Mouse (Mus musculus): Measurements from ENCODE around the gene Fcgr4. TPM values are rescaled to one million over a fixed set of nuclear protein-coding genes. Genes with fewer than 3 reads are reported as not detected.
"Not testable (repeated sequence)": the region's sequence is repeated elsewhere in the genome, so short reads cannot be mapped to it uniquely, and the experiment has no call there.

Fcgr4 gene
- total RNA-seq (2021) = not detected

DNA sequence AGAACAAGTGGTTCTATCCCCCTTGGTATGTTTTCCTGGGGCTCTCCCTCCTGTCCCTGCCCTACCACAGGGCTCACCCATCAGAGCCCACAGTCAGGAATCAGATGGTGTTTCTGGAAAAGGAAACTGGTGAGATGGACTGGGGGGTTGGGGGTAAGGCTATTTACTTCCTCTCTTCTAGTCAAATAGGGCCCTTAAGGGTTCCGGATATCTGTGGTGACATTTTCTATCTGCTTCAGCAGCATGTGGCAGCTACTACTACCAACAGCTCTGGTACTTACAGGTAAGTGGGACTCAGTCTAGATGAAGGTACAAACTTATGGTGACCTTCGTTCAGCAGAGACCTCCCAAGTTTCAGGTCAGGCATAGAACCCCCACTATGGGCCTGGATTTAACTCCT, at the start of gene Fcgr4:
Gene Fcgr4, plus strand, starts transcription at position 184 of the 400 bp plus-strand sequence.
- intact Hi-C loops (cut with DNase I) = no loop called here

DNA sequence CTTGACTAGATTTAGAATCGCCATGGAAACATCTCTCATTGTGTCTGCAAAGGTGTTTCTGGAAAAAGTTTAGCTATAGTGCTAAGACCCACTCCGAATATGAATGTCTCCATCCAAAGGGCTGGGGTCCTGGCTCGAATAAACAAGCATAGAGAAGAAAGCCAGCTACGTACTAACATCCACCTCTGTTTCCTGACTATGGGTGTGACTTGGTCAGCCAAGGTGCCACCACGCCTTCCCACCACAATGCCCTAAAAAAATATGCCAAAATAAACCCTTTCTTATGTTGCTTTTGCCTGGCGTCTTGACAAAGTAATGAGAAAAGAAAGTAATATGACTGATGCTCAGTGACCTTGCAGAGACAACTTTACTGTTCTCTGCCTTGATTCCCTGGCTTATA, 46.2 kb upstream of the Fcgr4 start:
- intact Hi-C loops (cut with DNase I) = no loop called here
- no peak for DNase-seq (ENCODE audit: low spot score in 2 of 2)

More for the DNA sequence above, at the start of gene Fcgr4:
- DNase-seq (ENCODE audit: low spot score in 2 of 2) = no peak

DNA sequence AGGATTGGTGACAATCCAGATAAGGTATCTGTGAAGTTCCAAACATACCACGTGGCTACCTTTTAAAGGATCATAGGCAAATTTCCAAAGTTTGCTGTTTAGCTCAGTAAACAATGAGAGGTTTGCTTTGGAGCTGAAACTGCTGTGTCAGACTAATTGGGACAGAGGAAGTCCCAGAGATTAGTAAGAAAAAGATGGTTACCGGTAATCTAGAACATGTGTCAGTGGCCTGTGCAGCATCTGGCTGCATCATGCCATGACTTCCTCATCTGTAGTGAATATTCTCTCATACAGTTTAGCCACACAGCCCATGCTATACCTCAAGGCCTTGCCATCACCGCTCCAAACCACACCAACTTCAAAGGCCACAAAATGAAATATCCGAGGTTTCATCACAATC, 45.8 kb upstream of the Fcgr4 start:
- intact Hi-C loops (cut with DNase I) = no loop called here
- no peak for DNase-seq (ENCODE audit: low spot score in 2 of 2)

DNA sequence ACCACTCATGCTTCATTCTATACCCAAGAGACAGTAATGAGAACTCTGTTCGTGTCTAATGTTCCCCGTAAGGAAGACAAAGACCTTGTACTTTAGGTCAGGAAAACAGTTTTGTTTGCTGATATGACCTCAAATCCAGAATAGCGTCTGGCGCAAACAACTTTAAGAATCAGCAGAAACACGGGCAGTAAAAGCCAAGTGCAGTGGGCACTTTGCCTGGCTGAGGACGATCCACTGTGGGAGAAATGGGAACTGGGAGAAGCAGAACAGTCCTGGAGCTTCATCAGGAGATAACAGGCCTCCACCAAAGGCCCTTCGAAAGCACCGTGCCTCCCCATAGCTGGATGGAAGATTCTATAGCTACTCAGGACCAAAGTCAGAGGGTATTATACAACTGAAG, 44.5 kb upstream of the Fcgr4 start:
- no peak for DNase-seq (ENCODE audit: low spot score in 2 of 2)
- intact Hi-C loops (cut with DNase I) = no loop called here

DNA sequence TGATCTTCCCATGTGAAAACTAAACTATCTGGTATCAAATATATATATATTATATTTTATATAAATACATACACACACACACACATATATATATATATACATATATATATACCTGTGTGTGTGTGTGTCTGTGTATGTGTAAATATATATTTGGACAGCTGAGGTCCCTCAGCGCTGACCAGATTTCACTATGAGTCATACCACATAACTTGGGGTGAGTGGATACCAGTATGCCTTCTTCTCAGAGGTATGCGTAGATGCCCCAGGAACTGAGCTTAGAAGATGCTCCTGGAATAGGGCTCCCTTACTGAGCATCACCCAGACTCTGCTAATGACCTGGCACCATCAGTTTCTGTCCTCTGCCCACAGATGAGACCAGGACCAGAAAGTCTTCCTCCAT, 44.0 kb upstream of the Fcgr4 start:
- intact Hi-C loops (cut with DNase I) = no loop called here
- no peak for DNase-seq (ENCODE audit: low spot score in 2 of 2)

DNA sequence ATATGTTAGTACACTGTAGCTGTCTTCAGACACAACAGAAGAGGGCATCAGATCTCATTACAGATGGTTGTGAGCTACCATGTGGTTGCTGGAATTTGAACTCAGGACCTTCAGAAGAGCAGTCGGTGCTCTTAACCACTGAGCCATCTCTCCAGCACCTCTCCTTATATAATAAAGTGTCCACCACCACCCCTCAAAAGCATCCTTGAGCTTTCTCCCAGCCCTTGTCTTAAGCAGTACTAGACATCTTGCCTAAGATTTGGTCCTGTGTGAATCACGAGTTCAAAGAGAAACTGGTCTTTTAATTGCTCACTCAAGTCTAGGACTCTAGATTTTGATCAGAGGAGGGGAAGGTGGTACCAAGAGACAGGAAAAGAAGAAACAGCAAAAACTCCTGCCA, 43.4 kb upstream of the Fcgr4 start:
- DNase-seq (ENCODE audit: low spot score in 2 of 2); intact Hi-C loops (cut with DNase I): not testable (repeated sequence)

DNA sequence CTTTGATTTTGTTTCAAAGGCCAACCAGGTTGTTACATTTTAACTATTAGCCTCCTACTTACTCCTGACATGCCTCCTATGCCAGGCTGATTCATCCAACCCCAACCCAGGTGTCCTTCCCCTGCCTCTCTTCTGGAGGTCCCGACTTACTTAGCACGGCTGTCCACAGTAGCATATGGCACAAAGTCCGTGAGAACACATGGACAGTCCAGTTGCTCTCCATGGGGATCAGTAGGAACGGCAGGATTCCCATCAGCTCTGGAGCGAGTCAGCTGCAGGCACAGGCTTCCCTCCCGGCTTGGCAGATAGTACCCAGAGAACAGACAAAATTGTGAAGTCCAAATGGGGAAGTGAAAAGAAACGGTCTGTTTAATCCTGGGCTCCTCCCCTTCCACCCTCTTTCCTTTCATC, 43.0 kb upstream of the Fcgr4 start:
- DNase-seq (ENCODE audit: low spot score in 2 of 2) = no peak
- intact Hi-C loops (cut with DNase I) = no loop called here

DNA sequence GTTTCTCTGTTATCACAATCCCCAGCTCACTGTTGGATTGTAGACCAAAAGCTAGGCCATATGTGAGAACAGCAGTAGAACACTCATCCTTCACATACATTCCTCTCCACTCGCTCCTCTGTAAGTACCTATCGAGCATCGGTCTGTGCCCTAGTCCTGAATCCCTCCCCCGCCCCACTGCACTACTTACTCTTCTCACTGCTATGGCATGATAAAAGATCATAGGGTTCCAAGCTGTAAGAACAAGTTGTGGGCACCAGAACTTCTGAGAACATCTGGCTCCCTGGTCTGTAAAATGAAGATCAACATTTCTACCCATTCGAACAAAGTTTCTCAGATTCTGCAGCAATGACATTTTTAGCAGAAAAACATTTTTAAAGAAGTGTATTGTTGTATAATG, 42.3 kb upstream of the Fcgr4 start, which contains the start of gene Fcgr2b:
Gene Fcgr2b, minus strand, starts transcription at position 101 of the 400 bp plus-strand sequence.
- intact Hi-C loops (cut with DNase I) = no loop called here
- DNase-seq (ENCODE audit: low spot score in 2 of 2) = no peak

DNA sequence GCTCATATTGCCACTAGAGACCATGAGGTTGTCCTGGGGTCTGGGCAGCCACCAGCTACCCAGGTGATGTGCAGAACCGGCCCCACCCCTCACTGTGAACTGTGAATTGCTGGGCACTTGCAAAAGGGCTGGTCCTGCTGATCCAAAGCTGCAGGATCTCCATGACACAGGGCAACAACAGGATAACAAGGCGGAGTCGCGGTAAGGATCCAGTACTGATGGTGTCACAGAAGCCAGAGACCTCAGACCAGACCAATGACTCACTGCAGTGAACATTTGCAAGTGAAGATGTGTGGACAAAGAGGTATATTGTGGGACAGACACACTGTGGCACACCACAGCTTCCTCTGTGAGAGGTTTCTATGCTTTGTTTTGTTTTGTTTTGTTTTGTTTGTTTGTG, 40.1 kb upstream of the Fcgr4 start:
- intact Hi-C loops (cut with DNase I) = no loop called here

DNA sequence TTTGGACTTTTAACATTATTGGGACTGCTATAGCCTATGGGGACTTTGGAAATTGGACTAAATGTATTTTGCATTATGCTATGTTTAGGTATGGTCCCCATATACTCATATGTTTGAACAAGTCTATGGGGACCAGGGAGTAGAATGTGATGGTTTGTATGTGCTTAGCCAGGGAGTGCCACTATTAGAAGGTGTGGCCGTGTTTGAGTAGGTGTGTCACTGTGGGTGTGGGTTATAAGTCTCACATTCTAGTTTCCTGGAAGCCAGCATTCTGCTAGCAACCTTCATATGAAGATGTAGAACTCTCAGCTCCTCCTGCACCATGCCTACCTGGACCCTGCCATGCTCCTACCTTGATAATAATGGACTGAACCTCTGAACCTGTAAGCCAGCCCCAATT, 37.0 kb upstream of the Fcgr4 start:
- intact Hi-C loops (cut with DNase I); DNase-seq (ENCODE audit: low spot score in 2 of 2): not testable (repeated sequence)

More for the DNA sequence above, 40.1 kb upstream of the Fcgr4 start:
- no peak for DNase-seq (ENCODE audit: low spot score in 2 of 2)

DNA sequence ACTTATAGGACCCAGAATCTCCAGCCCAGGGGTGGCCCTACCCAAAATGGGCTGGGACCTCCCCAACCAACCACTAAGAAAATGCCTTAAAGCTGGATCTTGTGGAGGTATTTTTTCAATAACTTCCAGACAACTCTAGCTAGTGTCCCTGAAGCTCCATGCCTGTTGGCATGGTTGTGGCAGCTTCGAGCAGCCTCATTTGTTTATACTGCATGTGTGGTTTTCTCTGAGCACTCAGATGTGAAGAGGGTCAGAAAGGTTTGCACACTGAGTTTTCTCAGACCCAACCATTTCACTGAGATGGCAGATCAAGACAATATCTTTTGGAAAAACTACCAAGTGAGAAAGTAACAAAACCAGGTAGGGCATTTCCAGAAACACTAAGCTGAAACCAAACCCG, 36.4 kb upstream of the Fcgr4 start:
- intact Hi-C loops (cut with DNase I) = no loop called here

DNA sequence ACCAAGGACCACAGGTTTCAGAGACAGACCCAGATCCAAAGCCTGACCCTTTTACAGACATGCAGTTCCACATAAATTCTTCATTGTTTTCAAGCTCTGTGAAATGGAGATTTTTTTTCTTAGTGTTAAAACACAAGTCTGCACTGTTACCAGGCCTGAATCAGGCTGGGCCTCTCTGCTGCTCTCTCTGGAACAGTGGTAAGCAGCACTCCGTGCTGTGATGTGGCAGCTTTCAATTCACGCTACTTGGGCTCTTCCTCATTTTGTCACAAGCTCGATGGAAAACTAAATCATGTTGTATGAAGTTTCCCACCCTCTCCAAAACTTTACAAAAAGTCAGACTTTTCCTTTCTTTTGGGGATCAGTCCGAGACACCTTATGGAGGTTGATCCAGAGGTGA, 35.7 kb upstream of the Fcgr4 start:
- intact Hi-C loops (cut with DNase I) = no loop called here
- DNase-seq (ENCODE audit: low spot score in 2 of 2) = no peak

More for the DNA sequence above, 36.4 kb upstream of the Fcgr4 start:
- DNase-seq (ENCODE audit: low spot score in 2 of 2) = no peak

DNA sequence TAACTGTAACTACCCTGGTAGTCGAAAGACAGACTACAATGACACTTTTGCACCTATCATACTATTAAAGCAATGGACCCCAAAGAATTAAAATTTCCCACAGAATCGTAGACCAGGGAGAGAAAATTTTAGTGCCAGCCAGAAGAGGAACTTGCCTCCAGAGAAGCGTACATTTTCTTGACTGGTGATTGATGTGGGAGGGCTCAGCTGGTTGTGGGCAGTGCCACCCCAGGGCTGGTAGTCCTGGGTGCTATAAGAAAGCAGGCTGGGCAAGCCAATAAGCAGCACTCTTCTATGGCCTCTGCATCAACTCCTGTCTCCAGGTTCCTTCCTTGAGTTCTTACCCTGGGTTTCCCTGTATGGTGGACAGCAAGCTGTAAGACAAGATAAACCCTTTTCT, 33.6 kb upstream of the Fcgr4 start:
- intact Hi-C loops (cut with DNase I) = no loop called here
- DNase-seq (ENCODE audit: low spot score in 2 of 2) = no peak

DNA sequence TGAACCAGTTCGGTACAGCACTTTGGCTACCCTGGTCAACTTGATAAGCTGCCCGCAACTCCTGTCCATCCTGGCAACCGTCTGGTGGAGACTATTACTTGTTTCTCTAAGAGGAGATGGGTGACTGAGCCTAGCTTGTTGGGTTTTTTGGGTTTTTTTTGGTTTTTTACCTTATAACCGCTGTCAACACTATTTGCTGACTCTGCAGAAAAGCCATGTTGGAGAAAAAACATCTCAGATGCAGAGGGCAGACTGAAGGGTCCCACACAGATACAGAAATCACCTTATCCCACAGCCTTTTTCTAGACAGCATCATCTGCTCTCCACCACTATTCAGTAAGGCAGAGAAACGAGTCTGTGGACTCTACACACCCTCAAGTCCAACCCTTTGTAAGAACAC, 32.9 kb upstream of the Fcgr4 start:
- intact Hi-C loops (cut with DNase I) = no loop called here

DNA sequence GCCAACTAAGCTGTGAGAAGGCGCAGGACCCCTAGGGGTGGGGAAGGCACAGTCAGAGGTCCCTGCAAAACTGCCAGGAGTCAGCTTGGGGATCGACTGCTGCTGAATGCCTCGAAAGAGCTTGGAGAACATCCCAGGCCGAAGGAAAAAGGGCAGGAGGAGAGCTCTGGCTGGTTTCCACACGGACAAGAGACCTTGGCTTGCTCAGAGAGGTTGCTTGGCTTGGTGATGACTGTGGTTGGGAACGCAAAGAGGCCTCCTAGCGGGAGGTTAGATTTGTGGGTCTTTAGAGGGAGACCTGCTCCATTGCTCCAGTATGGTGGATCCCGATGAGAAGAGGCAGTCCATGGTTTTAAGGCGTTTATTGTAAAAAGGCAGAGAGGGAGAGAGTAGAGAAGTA, 29.1 kb upstream of the Fcgr4 start:
- intact Hi-C loops (cut with DNase I) = no loop called here
- DNase-seq (ENCODE audit: low spot score in 2 of 2) = no peak

More for the DNA sequence above, 32.9 kb upstream of the Fcgr4 start:
- no peak for DNase-seq (ENCODE audit: low spot score in 2 of 2)

DNA sequence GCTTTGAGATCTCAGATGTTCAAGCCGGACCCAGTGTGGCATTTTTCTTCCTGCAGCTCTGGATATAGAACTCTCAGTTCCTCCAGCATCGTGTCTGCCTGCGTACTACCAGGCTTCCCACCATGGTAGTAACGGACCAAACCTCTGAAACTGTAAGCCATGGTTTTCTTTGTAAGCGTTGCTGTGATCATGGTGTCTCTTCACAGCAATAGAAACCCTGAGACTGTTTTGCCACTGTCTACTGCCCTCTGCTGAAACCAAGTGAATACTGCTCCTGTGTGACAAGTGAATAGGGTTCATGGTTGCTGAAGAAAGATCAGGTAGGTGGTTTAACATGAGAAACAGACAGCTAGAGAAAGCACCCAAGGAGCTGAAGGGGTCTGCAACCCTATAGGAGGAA, 26.2 kb upstream of the Fcgr4 start:
- DNase-seq (ENCODE audit: low spot score in 2 of 2) = peak in 1 of 2 experiments; percentile 27
- intact Hi-C loops (cut with DNase I) = loop anchor here (1.0 kb wide), 1 partner anchor 91 kb away; no protein-coding TSS in a partner anchor

DNA sequence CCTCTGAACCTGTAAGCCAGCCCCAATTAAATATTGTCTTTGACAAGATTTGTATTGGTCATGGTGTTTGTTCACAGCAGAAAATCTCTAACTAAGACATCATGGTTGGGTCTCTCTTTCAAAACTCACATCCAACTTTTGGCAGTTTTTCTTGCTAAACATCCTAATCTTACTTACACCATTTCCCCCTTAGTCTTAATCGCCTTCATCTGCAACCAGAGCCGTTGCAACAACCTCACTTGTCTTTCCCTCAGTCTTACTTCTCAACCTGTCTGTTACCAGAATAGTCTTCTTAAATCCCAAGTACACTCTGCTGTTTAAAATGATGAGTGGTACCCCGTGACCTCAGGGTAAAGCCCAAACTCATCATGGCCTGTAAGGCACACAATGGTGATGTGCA, 22.7 kb upstream of the Fcgr4 start:
- intact Hi-C loops (cut with DNase I) = no loop called here
- no peak for DNase-seq (ENCODE audit: low spot score in 2 of 2)

DNA sequence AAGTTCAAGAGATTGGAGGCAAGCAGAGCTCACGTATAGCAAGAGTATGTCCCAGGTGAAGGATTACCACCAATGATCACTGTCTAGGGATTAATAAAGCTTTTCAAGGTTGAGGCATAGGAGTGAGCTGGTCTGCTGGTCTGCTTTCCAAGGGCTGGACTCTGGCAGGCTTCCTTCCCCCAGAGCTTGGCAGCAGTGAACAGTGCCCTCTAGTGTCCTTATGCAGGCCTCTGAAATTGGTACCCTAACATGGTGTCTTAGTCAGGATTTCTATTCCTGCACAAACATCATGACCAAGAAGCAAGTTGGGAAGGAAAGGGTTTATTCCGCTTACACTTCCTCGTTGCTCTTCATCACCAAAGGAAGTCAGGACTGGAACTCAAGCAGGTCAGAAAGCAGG, 22.0 kb upstream of the Fcgr4 start:
- peak; percentile 46 for DNase-seq (ENCODE audit: low spot score in 2 of 2)
- intact Hi-C loops (cut with DNase I) = no loop called here

DNA sequence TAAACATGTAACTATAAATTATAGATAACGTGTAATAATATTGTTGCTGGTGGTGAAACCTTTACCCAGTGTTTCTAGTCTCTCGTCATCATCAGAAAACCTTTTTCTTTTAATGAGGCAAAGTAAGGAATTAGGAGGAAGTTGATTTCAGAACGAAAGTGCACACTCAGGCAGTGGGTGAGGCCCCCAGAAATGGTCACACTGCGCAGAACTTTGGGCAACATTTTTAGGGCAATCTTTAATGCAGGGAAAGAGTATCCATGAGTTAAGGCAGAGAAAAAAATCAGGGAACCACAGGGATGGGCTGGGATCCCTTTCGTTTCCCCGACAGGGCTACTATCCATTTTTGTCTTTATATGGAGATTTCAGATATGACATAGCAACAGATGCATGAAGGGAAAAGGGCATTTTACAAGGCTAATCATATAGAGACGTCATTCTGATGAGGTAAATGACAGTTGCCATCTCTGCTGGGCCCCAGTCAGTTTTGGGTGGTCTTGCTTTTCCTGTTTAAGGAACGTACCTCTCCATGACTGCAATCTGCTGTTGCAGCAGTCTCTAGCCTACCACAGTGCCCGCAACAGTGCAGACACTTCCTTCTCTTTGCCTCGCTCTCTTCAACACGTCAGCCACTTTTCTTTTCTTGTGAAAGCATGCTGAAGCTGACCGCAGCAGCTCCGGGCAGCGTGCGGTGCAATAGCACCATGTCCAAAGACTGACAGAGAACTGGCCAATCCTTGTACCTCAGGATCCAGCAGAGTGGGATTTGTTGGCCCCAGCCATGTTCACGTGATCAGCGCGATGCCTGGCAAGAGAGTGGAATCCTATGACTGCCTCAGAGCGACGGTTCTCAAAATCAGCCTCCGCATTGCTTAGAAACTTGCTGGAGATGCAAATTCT, 20.7 kb upstream of the Fcgr4 start:
- intact Hi-C loops (cut with DNase I) = no loop called here
- DNase-seq (ENCODE audit: low spot score in 2 of 2) = peak; percentile 75 to 81

DNA sequence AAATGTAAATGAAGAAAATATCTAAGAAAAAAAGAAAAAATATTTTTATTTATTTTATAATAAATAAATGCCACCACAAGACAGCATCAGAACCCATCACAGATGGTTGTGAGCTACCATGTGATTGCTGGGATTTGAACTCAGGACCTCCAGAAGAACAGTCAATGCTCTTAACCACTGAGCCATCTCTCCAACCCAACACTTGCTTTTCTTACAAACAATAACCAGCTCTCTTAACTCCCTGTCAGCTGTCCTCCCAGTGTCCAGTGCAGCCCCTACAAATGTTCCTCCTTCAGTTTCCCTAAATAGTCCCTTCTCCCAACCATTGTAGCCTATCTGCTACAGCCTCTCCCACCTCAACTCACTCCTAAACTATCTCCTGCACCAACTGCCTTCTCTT, 18.9 kb upstream of the Fcgr4 start:
- intact Hi-C loops (cut with DNase I) = no loop called here
- DNase-seq (ENCODE audit: low spot score in 2 of 2) = no peak

DNA sequence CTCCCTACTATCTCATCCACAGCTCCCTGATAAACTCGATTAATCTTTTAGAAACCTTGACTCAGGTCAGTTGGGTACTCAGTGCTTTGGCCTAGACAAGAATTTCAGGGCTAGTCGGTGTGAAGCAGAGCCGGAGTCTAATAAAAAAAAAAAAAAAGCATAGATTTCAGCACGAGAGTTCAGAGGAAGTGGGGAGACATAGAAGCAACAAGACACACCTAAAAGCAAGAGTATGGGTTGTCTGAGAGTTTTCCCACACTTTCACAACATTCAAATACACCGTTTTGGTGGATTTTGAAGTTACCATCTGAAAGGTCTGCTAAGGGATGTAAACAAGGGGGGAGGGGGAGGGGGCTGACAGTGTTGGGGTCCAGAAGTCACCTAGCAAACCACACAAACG, 13.6 kb upstream of the Fcgr4 start:
- intact Hi-C loops (cut with DNase I) = no loop called here
- no peak for DNase-seq (ENCODE audit: low spot score in 2 of 2)

All from left cerebral cortex, postnatal 36 days (tissue).